Mouse (Mus musculus) limb, embryonic 14.5 days (tissue): ENCODE data around the gene Psg27. TPM values are rescaled to one million over a fixed set of nuclear protein-coding genes. Genes with fewer than 3 reads are reported as not detected.
"Not testable (repeated sequence)": the region's sequence is repeated elsewhere in the genome, so short reads cannot be mapped to it uniquely, and the experiment has no call there.

Source experiments
- ATAC-seq: fragments of 200-750 bp; cut with Nextera tagmentation; 2 replicates; pipeline ENCODE4 v1.8.0; 2017; ENCODE audit warnings: low read depth, moderate number of reproducible peaks, moderate TSS enrichment; ENCODE audit not compliant: low FRiP score
- DNase-seq: peaks from one replicate; pipeline ENCODE4 v3.0.0-alpha.2; 2015; ENCODE audit warnings: low spot score
- H3K27ac ChIP-seq: fragments of 300-500 bp; sonication (generic); replicated peaks from 2 replicates; pipeline ENCODE4 v1.5.1; 2014; ENCODE audit warnings: low read depth, mild to moderate bottlenecking, low read length, moderate library complexity, mixed read lengths
- H3K27me3 ChIP-seq: fragments of 300-500 bp; sonication (generic); 2 replicates; pipeline ENCODE4 v1.6.1; 2014; ENCODE audit warnings: low read length, mixed read lengths; ENCODE audit not compliant: control insufficient read depth, insufficient read depth
- H3K36me3 ChIP-seq: fragments of 300-500 bp; sonication (generic); 2 replicates; pipeline ENCODE4 v1.6.1; 2014; ENCODE audit warnings: mild to moderate bottlenecking, low read length, moderate library complexity, mixed read lengths; ENCODE audit not compliant: control insufficient read depth, insufficient read depth
- H3K4me1 ChIP-seq: fragments of 300-500 bp; sonication (generic); 2 replicates; pipeline ENCODE4 v1.6.1; 2014; ENCODE audit warnings: antibody characterized with exemption, low read length, mixed read lengths; ENCODE audit not compliant: control insufficient read depth, insufficient read depth
- H3K4me2 ChIP-seq: fragments of 300-500 bp; sonication (generic); replicated peaks from 2 replicates; pipeline ENCODE4 v1.6.1; 2014; ENCODE audit warnings: low read depth, mild to moderate bottlenecking, low read length, moderate library complexity; ENCODE audit not compliant: severe bottlenecking
- H3K4me3 ChIP-seq: fragments of 300-500 bp; sonication (generic); replicated peaks from 2 replicates; pipeline ENCODE4 v1.5.1; 2014; ENCODE audit warnings: low read length
- H3K9ac ChIP-seq: fragments of 300-500 bp; sonication (generic); 2 replicates; pipeline ENCODE4 v1.6.1; 2014; ENCODE audit warnings: mild to moderate bottlenecking, low read depth, low read length, moderate library complexity; ENCODE audit not compliant: severe bottlenecking
- H3K9me3 ChIP-seq: fragments of 300-500 bp; sonication (generic); 2 replicates; pipeline ENCODE4 v1.6.1; 2016; ENCODE audit warnings: low read length; ENCODE audit not compliant: control insufficient read depth
- POLR2A ChIP-seq: fragments of 200-500 bp; IDR thresholded peaks from 2 replicates; pipeline ENCODE4 v1.8.0; 2012; ENCODE audit warnings: inconsistent platforms, mild to moderate bottlenecking, moderate library complexity, borderline replicate concordance; ENCODE audit not compliant: insufficient read depth, insufficient read length; ENCODE audit errors: extremely low read depth
- WGBS: fragments of 180-500 bp; shearing (Covaris S2); extraction: QIAGEN DNeasy Blood & Tissue Kit; methylation state at CpG from one replicate; pipeline ENCODE4 v1.1.7; 2014; 5-methylcytosine and 5-hydroxymethylcytosine counted together
- polyA plus RNA-seq, 2 experiments: library from polyadenylated mRNA; depleted of rRNA in 1 of 2; stranded (reverse) in 1 of 2; unstranded in 1 of 2; fragments of >200 nt; fragmentation: Nextera tagmentation in 1 of 2; extraction: Ambion mirVana in 1 of 2; gene quantifications; 2 replicates each; pipeline versions ENCODE4 v1.2.1 to v1.2.3; 2012 to 2014

Gene Psg27
- 0.25 and 0.50 TPM in 2 replicates for polyA plus RNA-seq (2012; rRNA removed)
- polyA plus RNA-seq (2014; fragmentation: Nextera tagmentation; extraction: Ambion mirVana) = not detected in 2 replicates

- DNase-seq = no peak
- Histone ChIP-seq H3K9ac (no peak within 1 kb of the TSS), H3K4me3 (no peak within 1 kb of the TSS), H3K4me2 (no peak within 1 kb of the TSS), H3K27ac (no peak within 1 kb of the TSS), H3K36me3 (no peaks in the 10 kb centered on the region), H3K9me3 (no peaks in the 10 kb centered on the region), H3K4me1 (no peaks in the 10 kb centered on the region), H3K27me3 (no peaks in the 10 kb centered on the region)
- ATAC-seq = no peak
- WGBS = 89% methylated on average over 3 of the region's 3 CpGs
- TF ChIP-seq POLR2A = no peak
Measured at GRCm38 (mm10) chr7:18567205-18567604, at the start of gene Psg27. TSS of gene Psg27 (minus strand) at chr7:18567305.

GRCm38 (mm10) chr7:18616401-18616800 is 49.3 kb upstream of the Psg27 start, which contains the start of gene Psg23:
TSS of gene Psg23 (minus strand) at chr7:18616501.
- H3K4me3 ChIP-seq, H3K4me2 ChIP-seq, H3K36me3 ChIP-seq, ATAC-seq, DNase-seq, H3K9ac ChIP-seq, H3K27ac ChIP-seq, H3K27me3 ChIP-seq, H3K4me1 ChIP-seq, H3K9me3 ChIP-seq: not testable (repeated sequence)
- 46% methylated on average over 1 of the region's 2 CpGs for WGBS

GRCm38 (mm10) chr7:18559850-18560249 is 7.3 kb downstream of the Psg27 start:
- Histone ChIP-seq H3K27ac (no peak overlapping the region), H3K4me2 (no peak overlapping the region), H3K4me3 (no peak overlapping the region), H3K27me3 (no peaks in the 10 kb centered on the region), H3K9me3 (no peaks in the 10 kb centered on the region), H3K4me1 (no peaks in the 10 kb centered on the region), H3K36me3 (no peaks in the 10 kb centered on the region), H3K9ac (no peak overlapping the region)
- ATAC-seq (no peak), DNase-seq (no peak)
- no peak for TF ChIP-seq POLR2A

GRCm38 (mm10) chr7:18555751-18556150 is 11.4 kb downstream of the Psg27 start:
- not testable (repeated sequence) for H3K4me1 ChIP-seq, DNase-seq, ATAC-seq

GRCm38 (mm10) chr7:18533420-18533819 is 33.7 kb downstream of the Psg27 start:
- ATAC-seq (no peak), DNase-seq (no peak)
- no peaks in the 10 kb centered on the region for H3K27me3 ChIP-seq
- WGBS = 49% methylated on average over 3 of the region's 3 CpGs
- no peak overlapping the region for H3K4me3 ChIP-seq
- H3K9ac ChIP-seq = no peak overlapping the region
- H3K4me1 ChIP-seq = no peaks in the 10 kb centered on the region
- TF ChIP-seq POLR2A = no peak
- H3K36me3 ChIP-seq = no peaks in the 10 kb centered on the region
- no peak overlapping the region for H3K4me2 ChIP-seq
- H3K27ac ChIP-seq = no peak overlapping the region
- no peaks in the 10 kb centered on the region for H3K9me3 ChIP-seq

More at GRCm38 (mm10) chr7:18555751-18556150, 11.4 kb downstream of the Psg27 start:
- not testable (repeated sequence) for H3K27me3 ChIP-seq, H3K4me3 ChIP-seq, H3K27ac ChIP-seq, H3K4me2 ChIP-seq, H3K9me3 ChIP-seq, H3K9ac ChIP-seq, H3K36me3 ChIP-seq
- 76% methylated on average over 3 of the region's 3 CpGs for WGBS

GRCm38 (mm10) chr7:18532169-18532568 is 34.9 kb downstream of the Psg27 start, which contains the start of gene Psg25:
TSS of gene Psg25 (minus strand) at chr7:18532269.
- H3K4me2 ChIP-seq = no peak within 1 kb of the TSS
- H3K9ac ChIP-seq = no peak within 1 kb of the TSS
- no peak within 1 kb of the TSS for H3K27ac ChIP-seq
- no peaks in the 10 kb centered on the region for H3K36me3 ChIP-seq
- no peak for TF ChIP-seq POLR2A
- WGBS = 78% methylated on average over 1 of the region's 1 CpGs
- H3K27me3 ChIP-seq = no peaks in the 10 kb centered on the region
- no peak for DNase-seq
- no peaks in the 10 kb centered on the region for H3K4me1 ChIP-seq
- no peak within 1 kb of the TSS for H3K4me3 ChIP-seq
- ATAC-seq = no peak
- no peaks in the 10 kb centered on the region for H3K9me3 ChIP-seq
